Mouse (Mus musculus) spleen, adult 2 months (tissue): Measurements from ENCODE around the gene Mettl3. TPM values are rescaled to one million over a fixed set of nuclear protein-coding genes. Genes with fewer than 3 reads are reported as not detected.
A peak's percentile ranks its signal among the peaks of the same experiment; 100 is the strongest.

ENCODE experiments used
- DNase-seq, 2 experiments: peaks; one replicate each; pipeline versions ENCODE4 v3.0.0 to v3.0.0-alpha.2; 2012 to 2021; ENCODE audit warnings: low spot score in 2 of 2, low read depth in 1 of 2
- H3K27ac ChIP-seq: fragments of 200-500 bp; 2 replicates; pipeline ENCODE4 v1.5.1; 2012; ENCODE audit warnings: low read length, inconsistent platforms; ENCODE audit not compliant: insufficient read depth
- H3K27me3 ChIP-seq: fragments of 200-500 bp; 2 replicates; pipeline ENCODE4 v1.6.1; 2012; ENCODE audit warnings: mild to moderate bottlenecking, moderate library complexity, low read length, inconsistent platforms; ENCODE audit not compliant: control insufficient read depth, insufficient read depth
- H3K36me3 ChIP-seq: fragments of 200-500 bp; 2 replicates; pipeline ENCODE4 v1.6.1; 2012; ENCODE audit warnings: mild to moderate bottlenecking, low read length, inconsistent platforms; ENCODE audit not compliant: control insufficient read depth, insufficient read depth
- H3K4me1 ChIP-seq: fragments of 200-500 bp; 2 replicates; pipeline ENCODE4 v1.6.1; 2011; ENCODE audit warnings: inconsistent platforms; ENCODE audit not compliant: control insufficient read depth, insufficient read depth, insufficient read length
- H3K4me3 ChIP-seq: fragments of 200-500 bp; 2 replicates; pipeline ENCODE4 v1.5.1; 2011; ENCODE audit warnings: mild to moderate bottlenecking, inconsistent platforms; ENCODE audit not compliant: insufficient read depth, insufficient read length; ENCODE audit errors: extremely low read depth
- CTCF ChIP-seq: fragments of 200-500 bp; IDR thresholded peaks from 2 replicates; pipeline ENCODE4 v1.5.1; 2011; ENCODE audit warnings: mild to moderate bottlenecking, inconsistent platforms; ENCODE audit not compliant: insufficient read depth, insufficient read length, insufficient replicate concordance; ENCODE audit errors: extremely low read depth
- POLR2A ChIP-seq: fragments of 200-500 bp; IDR thresholded peaks from 2 replicates; pipeline ENCODE4 v1.6.1; 2011; ENCODE audit warnings: low read depth, low read length, inconsistent platforms
- WGBS: fragments of 180-500 bp; shearing (Covaris S2); methylation state at CpG from one replicate; pipeline ENCODE4 v1.1.7; 2018; 5-methylcytosine and 5-hydroxymethylcytosine counted together
- polyA plus RNA-seq: library from polyadenylated mRNA; depleted of rRNA; stranded (reverse); fragments of >200 nt; gene quantifications from 2 replicates; pipeline ENCODE4 v1.2.3, GENCODE M21; 2012; rRNA removed

The Mettl3 gene
- polyA plus RNA-seq, result 24.1 and 26.2 TPM in 2 replicates

- no peaks in the 10 kb centered on the region for H3K27me3 ChIP-seq
- H3K27ac ChIP-seq, result peak within 1 kb of the TSS; percentile 91
- DNase-seq, result peak; percentile 86 to 88
- under 1% methylated on average over 46 of the region's 46 CpGs for WGBS
- no peaks in the 10 kb centered on the region for H3K4me1 ChIP-seq
- H3K36me3 ChIP-seq, result peaks cover 2% of the 10 kb centered on the region; the same call in 1 of the 2 replicates
- TF ChIP-seq CTCF (no peak), POLR2A (peak; percentile 1; the same call in 1 of the 2 replicates)
- peak within 1 kb of the TSS; percentile 93 for H3K4me3 ChIP-seq
Measured at GRCm38 (mm10) chr14:52304644-52305271, at the start of gene Mettl3. Mettl3 (minus strand) TSS chr14:52305128.

GRCm38 (mm10) chr14:52339512-52339852 lies 34.6 kb upstream of the Mettl3 start:
- TF ChIP-seq CTCF, result no peak
- no peak for TF ChIP-seq POLR2A
- 81% methylated on average over 6 of the region's 6 CpGs for WGBS
- H3K27ac ChIP-seq, result no peak overlapping the region
- DNase-seq, result no peak
- no peaks in the 10 kb centered on the region for H3K27me3 ChIP-seq
- no peaks in the 10 kb centered on the region for H3K4me1 ChIP-seq
- no peaks in the 10 kb centered on the region for H3K36me3 ChIP-seq
- no peak overlapping the region for H3K4me3 ChIP-seq

DNA sequence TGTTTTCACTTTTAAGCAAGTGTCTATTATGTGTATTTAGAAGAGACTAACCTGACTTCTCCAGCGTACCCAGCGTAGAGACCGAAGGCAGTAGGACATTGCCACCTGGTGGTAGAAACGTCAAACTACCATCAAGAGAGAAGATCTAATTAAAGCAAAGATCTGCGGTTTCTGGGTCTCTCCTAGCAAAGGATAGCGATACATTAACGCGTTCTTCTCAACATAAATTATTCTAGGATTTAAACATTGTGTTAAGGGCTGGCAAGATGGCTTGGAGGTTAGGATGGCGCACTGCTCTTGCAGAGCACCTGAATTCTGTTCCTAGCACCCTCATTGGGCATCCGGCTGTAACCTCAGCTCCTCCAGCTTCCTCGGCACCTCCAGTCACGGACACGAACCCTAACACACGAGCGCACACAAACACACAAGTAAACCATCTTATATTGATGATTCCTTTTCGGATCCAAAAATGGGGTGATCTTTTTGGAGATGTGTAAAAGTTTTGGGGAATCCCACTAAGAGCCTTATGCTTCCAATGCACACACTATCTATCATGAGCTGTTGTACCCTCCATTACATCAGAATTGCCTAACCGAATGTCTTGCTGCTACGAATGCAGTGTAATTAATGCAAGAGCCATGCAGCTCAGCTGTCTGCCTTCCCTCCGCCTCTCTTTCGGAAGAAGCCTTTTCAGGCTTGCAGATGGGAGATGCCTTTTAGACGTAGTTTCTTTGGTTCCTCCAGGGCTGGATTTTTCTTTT lies 34.0 kb upstream of the Mettl3 start:
- Histone ChIP-seq H3K4me3 (no peak overlapping the region), H3K27me3 (no peaks in the 10 kb centered on the region), H3K36me3 (no peaks in the 10 kb centered on the region), H3K27ac (no peak overlapping the region), H3K4me1 (no peaks in the 10 kb centered on the region)
- TF ChIP-seq CTCF, result peak; percentile 65; the same call in 1 of the 2 replicates
- no peak for TF ChIP-seq POLR2A
- DNase-seq, result peak; percentile 49 to 56
- WGBS, result 27% methylated on average over 21 of the region's 21 CpGs

DNA sequence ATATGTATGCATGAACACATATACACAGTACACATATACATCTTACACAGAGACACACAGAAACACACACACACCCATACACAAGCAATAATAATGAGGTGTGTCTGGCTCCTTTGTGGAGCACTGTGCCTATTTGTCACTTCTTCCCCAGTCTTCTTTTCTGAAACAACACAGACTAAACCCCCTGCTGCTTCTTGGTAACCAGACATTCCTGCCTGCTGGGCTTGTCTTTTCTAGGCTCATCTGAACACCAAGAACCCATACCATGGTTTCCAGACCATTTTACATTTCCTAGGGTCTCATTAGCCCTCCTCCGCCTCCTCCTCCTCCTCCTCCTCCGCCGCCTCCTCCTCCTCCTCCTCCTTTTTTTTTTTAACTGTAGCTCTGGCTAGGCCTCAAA lies 27.2 kb upstream of the Mettl3 start:
- TF ChIP-seq CTCF (no peak), POLR2A (no peak)
- Histone ChIP-seq H3K4me3 (no peak overlapping the region), H3K4me1 (no peaks in the 10 kb centered on the region), H3K36me3 (no peaks in the 10 kb centered on the region), H3K27ac (no peak overlapping the region), H3K27me3 (peaks cover 1% of the 10 kb centered on the region)
- DNase-seq, result no peak
- 86% methylated on average over 1 of the region's 3 CpGs for WGBS

DNA sequence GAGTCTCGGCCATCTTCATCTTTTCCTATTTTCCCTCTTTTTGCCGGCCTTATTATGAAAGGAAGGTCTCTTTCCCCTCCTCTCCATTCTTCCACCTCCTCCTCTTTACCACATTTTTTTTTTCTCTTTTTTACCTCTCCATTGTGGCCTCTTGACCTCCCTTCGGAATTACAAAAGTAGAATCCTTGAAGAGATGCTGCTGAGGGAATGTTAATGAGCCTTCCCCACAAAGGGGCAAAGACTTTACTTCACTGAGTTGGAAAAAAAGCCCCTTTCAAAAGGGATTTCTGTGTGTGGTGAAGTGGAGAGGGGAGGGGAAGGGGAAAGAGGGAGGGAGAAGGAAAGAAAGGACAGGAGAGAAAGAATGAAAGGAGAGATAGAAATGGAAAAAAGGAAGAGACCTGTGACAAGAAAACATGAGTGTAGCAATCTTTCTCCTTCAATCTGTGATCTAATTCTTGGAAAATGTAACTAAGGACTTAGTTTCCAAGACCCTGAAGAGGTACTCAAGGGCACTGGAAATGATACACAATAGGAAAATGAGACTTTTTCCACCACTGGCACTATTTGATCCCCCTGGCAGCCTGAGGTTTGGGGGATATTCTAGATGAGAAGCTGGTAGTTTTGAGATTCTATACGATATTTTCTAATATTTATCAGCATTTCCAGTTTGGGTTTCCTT lies 26.3 kb upstream of the Mettl3 start:
- no peak for TF ChIP-seq POLR2A
- no peak for DNase-seq
- WGBS, result 50% methylated on average over 4 of the region's 4 CpGs
- no peaks in the 10 kb centered on the region for H3K4me1 ChIP-seq
- no peak overlapping the region for H3K27ac ChIP-seq
- H3K27me3 ChIP-seq, result peaks cover 4% of the 10 kb centered on the region
- H3K36me3 ChIP-seq, result no peaks in the 10 kb centered on the region
- no peak overlapping the region for H3K4me3 ChIP-seq

DNA sequence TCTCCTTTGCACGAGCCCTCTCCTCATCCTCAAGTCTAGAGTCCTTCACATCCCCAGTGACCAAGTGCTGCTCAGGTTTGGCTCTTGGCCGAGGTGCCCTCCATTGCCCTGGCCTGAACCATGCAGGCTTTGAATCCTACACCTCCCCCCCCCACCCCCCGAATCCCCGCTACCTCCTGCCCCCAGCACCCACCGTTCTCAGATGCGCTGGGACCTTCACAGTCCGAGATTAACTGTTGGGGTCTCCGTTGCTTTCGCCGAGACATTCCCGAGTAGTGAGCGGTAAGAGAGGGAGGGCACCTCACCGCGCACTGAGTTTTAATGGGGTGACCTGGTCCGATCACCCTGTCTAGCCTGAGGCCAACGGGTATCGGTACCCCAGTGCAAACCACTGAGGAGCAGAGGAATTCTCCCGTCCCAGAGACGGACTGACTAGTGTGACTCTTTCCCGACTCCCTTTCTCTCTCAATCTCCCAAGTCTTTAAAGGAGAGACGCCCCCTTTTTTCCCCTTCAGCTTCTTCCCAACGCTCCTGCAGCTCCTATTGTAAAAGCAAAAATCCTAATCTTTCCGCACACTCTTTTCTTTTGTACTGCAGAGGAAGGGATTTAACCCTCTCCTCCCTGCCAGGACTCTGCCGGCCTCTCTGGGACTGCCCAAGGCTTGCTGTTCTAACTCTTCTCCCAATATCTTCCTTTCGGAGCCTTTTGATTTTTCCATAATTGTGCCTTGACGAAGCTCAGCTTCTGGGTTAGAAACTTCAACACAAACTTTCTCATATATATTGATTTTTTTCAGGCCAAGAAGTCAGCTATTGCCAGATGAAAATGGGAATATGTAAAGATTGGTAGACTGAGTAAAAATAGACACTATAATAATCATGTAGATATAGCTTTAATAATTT lies 23.2 kb upstream of the Mettl3 start, which contains the start of gene Sall2:
Gene Sall2 (minus strand): TSS at position 853 of the 903 bp plus-strand sequence.
- TF ChIP-seq POLR2A (no peak), CTCF (no peak)
- H3K4me3 ChIP-seq, result no peak within 1 kb of the TSS

More for the DNA sequence above, 23.2 kb upstream of the Mettl3 start, which contains the start of gene Sall2:
- Histone ChIP-seq H3K36me3 (no peaks in the 10 kb centered on the region), H3K27ac (no peak within 1 kb of the TSS), H3K27me3 (peaks cover 6% of the 10 kb centered on the region), H3K4me1 (no peaks in the 10 kb centered on the region)
- DNase-seq, result no peak
- 6% methylated on average over 26 of the region's 26 CpGs for WGBS
